Mouse (Mus musculus) left cerebral cortex, postnatal 14 days (tissue): ENCODE measurements around the gene Dennd2c. TPM values are rescaled to one million over a fixed set of nuclear protein-coding genes. Genes with fewer than 3 reads are reported as not detected.

ENCODE experiments used
- DNase-seq, 2 experiments: peaks; one replicate each; pipeline ENCODE4 v3.0.0; 2021 to 2022; ENCODE audit warnings: low spot score in 2 of 2, mixed read lengths in 1 of 2
- intact Hi-C: fragments of 180-260 bp; cut with DNase I; formaldehyde crosslinking; loops from one replicate; pipeline ENCODE4 v1.15.1; 2025
- long read RNA-seq, 2 experiments: library from polyadenylated mRNA; stranded (forward); transcript quantifications; one replicate each; pipeline ENCODE4 v2.0.0; 2021
- total RNA-seq, 2 experiments: library from RNA; stranded (reverse); gene quantifications; 2 replicates each; pipeline ENCODE4 v1.2.3; 2021

Dennd2c gene
- under 1 TPM; 0.81 to 0.89 TPM for total RNA-seq
- long read RNA-seq, experiment 1, partial matches to known transcripts: 0 of 1 reads
- long read RNA-seq, experiment 1, other reads (novel, unspliced or antisense): 1 of 1 reads
- long read RNA-seq, experiment 2: 0 reads

GRCm38 (mm10) chr3:103102454-103103390 lies at the start of gene Dennd2c:
Gene Dennd2c, plus strand, starts transcription at chr3:103102604.
- DNase-seq: peak; percentile 71 to 72
- intact Hi-C loops: no loop called here

- DNase-seq: no peak
- intact Hi-C loops: loop anchor here (10.0 kb wide), 1 partner anchor 299 kb away; no protein-coding TSS in a partner anchor
Measured at GRCm38 (mm10) chr3:103056016-103056595, 46.3 kb upstream of the Dennd2c start.

- intact Hi-C loops: loop anchor here (1.0 to 10.0 kb wide), 2 partner anchors 114 to 297 kb away; partner anchors contain the start of gene Bcas2
- peak in 1 of 2 experiments; percentile 9 for DNase-seq
Measured at GRCm38 (mm10) chr3:103057752-103058151, 44.7 kb upstream of the Dennd2c start.

GRCm38 (mm10) chr3:103058207-103059157 lies 43.9 kb upstream of the Dennd2c start, which contains the start of gene Nras:
Gene Nras, plus strand, starts transcription at chr3:103058285.
- intact Hi-C loops: loop anchor here (1.0 to 10.0 kb wide), 2 partner anchors 113 to 296 kb away; partner anchors contain the start of gene Bcas2
- DNase-seq: peak; percentile 91 to 93

- no peak for DNase-seq
- intact Hi-C loops: no loop called here
Measured at GRCm38 (mm10) chr3:103066927-103067326, 35.5 kb upstream of the Dennd2c start.

- no peak for DNase-seq
- intact Hi-C loops: no loop called here
Measured at GRCm38 (mm10) chr3:103068971-103069370, 33.4 kb upstream of the Dennd2c start.

- intact Hi-C loops: no loop called here
- DNase-seq: no peak
Measured at GRCm38 (mm10) chr3:103073771-103074170, 28.6 kb upstream of the Dennd2c start, which contains the start of gene Ampd1. Gene Ampd1, plus strand, starts transcription at chr3:103074014.

GRCm38 (mm10) chr3:103075871-103076270 lies 26.5 kb upstream of the Dennd2c start:
- intact Hi-C loops: no loop called here
- no peak for DNase-seq

- intact Hi-C loops: no loop called here
- DNase-seq: no peak
Measured at GRCm38 (mm10) chr3:103076476-103076875, 25.9 kb upstream of the Dennd2c start.

- intact Hi-C loops: no loop called here
- DNase-seq: peak; percentile 49 to 59
Measured at GRCm38 (mm10) chr3:103079301-103079700, 23.1 kb upstream of the Dennd2c start.

GRCm38 (mm10) chr3:103081051-103081450 lies 21.4 kb upstream of the Dennd2c start:
- intact Hi-C loops: no loop called here

GRCm38 (mm10) chr3:103081861-103082453 lies 20.4 kb upstream of the Dennd2c start:
- peak in 1 of 2 experiments; percentile 20 for DNase-seq
- intact Hi-C loops: no loop called here

More at GRCm38 (mm10) chr3:103081051-103081450, 21.4 kb upstream of the Dennd2c start:
- no peak for DNase-seq

- intact Hi-C loops: no loop called here
- DNase-seq: no peak
Measured at GRCm38 (mm10) chr3:103082761-103083160, 19.6 kb upstream of the Dennd2c start.

- DNase-seq: no peak
- intact Hi-C loops: no loop called here
Measured at GRCm38 (mm10) chr3:103085986-103086385, 16.4 kb upstream of the Dennd2c start.

- no peak for DNase-seq
- intact Hi-C loops: no loop called here
Measured at GRCm38 (mm10) chr3:103091753-103092152, 10.7 kb upstream of the Dennd2c start.

GRCm38 (mm10) chr3:103098662-103099061 lies 3.7 kb upstream of the Dennd2c start:
- no peak for DNase-seq

GRCm38 (mm10) chr3:103099667-103100066 lies 2.7 kb upstream of the Dennd2c start:
- intact Hi-C loops: no loop called here
- DNase-seq: no peak

More at GRCm38 (mm10) chr3:103098662-103099061, 3.7 kb upstream of the Dennd2c start:
- intact Hi-C loops: no loop called here

- DNase-seq: no peak
- intact Hi-C loops: no loop called here
Measured at GRCm38 (mm10) chr3:103100735-103101134, 1.7 kb upstream of the Dennd2c start.
